Mouse (Mus musculus) liver, embryonic 15.5 days (tissue): Measurements from ENCODE around the gene Tpgs1. TPM values are rescaled to one million over a fixed set of nuclear protein-coding genes. Genes with fewer than 3 reads are reported as not detected.

Experiments used
- ATAC-seq: fragments of 200-750 bp; cut with Nextera tagmentation; 2 replicates; pipeline ENCODE4 v1.8.0; 2017; ENCODE audit warnings: moderate number of reproducible peaks, mild to moderate bottlenecking, moderate library complexity; ENCODE audit not compliant: insufficient read depth
- H3K27ac ChIP-seq: fragments of 300-500 bp; sonication (generic); replicated peaks from 2 replicates; pipeline ENCODE4 v1.5.1; 2015; ENCODE audit warnings: mild to moderate bottlenecking, inconsistent platforms
- H3K27me3 ChIP-seq: fragments of 300-500 bp; sonication (generic); 2 replicates; pipeline ENCODE4 v1.6.1; 2015; ENCODE audit warnings: mild to moderate bottlenecking, inconsistent platforms
- H3K36me3 ChIP-seq: fragments of 300-500 bp; sonication (generic); replicated peaks from 2 replicates; pipeline ENCODE4 v1.6.1; 2015; ENCODE audit warnings: moderate library complexity, mild to moderate bottlenecking, inconsistent platforms
- H3K4me1 ChIP-seq: fragments of 300-500 bp; sonication (generic); replicated peaks from 2 replicates; pipeline ENCODE4 v1.6.1; 2015; ENCODE audit warnings: inconsistent platforms
- H3K4me2 ChIP-seq: fragments of 300-500 bp; sonication (generic); 2 replicates; pipeline ENCODE4 v1.6.1; 2015; ENCODE audit warnings: moderate library complexity, mild to moderate bottlenecking, inconsistent platforms
- H3K4me3 ChIP-seq: fragments of 300-500 bp; sonication (generic); replicated peaks from 2 replicates; pipeline ENCODE4 v1.5.1; 2015; ENCODE audit warnings: mild to moderate bottlenecking, inconsistent platforms
- H3K9ac ChIP-seq: fragments of 300-500 bp; sonication (generic); 2 replicates; pipeline ENCODE4 v1.6.1; 2015; ENCODE audit warnings: moderate library complexity, mild to moderate bottlenecking, inconsistent platforms
- H3K9me3 ChIP-seq: fragments of 300-500 bp; sonication (generic); replicated peaks from 2 replicates; pipeline ENCODE4 v1.6.1; 2016; ENCODE audit warnings: inconsistent platforms
- WGBS: fragments of 180-500 bp; shearing (Covaris S2); methylation state at CpG from one replicate; pipeline ENCODE4 v1.1.7; 2015; ENCODE audit warnings: mixed read lengths; ENCODE audit not compliant: insufficient replicate concordance; 5-methylcytosine and 5-hydroxymethylcytosine counted together
- polyA plus RNA-seq: library from polyadenylated mRNA; unstranded; fragments of >200 nt; fragmentation: Nextera tagmentation; extraction: Ambion mirVana; gene quantifications from 2 replicates; pipeline ENCODE4 v1.2.1, GENCODE M21; 2015

The Tpgs1 gene
- polyA plus RNA-seq, 1 experiment from 2014 or later: 21.4 TPM

DNA sequence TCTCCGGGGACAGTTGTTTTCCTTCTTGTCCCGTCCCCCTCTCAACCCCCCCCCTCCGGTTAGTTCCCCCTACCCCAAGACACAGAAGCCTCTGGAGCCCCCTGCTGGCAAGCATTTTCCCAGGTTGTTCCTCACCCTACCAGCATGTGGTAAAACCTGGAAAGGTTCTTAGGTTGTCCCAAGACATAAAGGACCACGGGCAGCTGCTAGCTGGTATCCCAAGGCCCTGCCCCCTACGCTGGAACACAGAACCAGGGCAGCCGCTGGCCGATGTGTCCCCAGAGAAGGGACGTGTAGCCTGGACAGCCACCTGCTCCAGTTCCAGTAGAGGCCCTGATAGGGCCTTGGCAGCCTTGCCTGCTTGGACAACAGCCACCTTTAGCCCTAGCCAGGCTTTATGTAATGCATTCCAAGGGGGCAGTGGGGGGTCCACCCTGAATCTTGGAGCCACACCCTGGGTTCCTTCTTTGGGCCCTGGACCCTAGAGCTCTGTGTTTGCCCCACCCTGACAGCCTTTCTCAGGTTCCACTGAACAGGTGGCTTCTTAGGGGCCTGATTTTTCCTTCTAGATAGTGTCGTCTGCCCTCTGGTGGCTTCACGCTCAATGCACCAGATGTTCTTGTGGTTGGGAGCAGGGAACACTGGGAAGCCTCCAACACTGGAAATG is 13.9 kb downstream of the Tpgs1 start:
- Histone ChIP-seq H3K4me1 (peaks cover 45% of the 10 kb centered on the region), H3K27ac (peak overlapping the region; percentile 99), H3K9me3 (no peaks in the 10 kb centered on the region), H3K9ac (peak overlapping the region; percentile 84), H3K4me3 (peak overlapping the region; percentile 72), H3K4me2 (peak overlapping the region; percentile 89), H3K36me3 (peaks cover 46% of the 10 kb centered on the region), H3K27me3 (no peaks in the 10 kb centered on the region; the same call in 1 of the 2 replicates)
- ATAC-seq: no peak
- WGBS: under 1% methylated on average over 10 of the region's 10 CpGs

DNA sequence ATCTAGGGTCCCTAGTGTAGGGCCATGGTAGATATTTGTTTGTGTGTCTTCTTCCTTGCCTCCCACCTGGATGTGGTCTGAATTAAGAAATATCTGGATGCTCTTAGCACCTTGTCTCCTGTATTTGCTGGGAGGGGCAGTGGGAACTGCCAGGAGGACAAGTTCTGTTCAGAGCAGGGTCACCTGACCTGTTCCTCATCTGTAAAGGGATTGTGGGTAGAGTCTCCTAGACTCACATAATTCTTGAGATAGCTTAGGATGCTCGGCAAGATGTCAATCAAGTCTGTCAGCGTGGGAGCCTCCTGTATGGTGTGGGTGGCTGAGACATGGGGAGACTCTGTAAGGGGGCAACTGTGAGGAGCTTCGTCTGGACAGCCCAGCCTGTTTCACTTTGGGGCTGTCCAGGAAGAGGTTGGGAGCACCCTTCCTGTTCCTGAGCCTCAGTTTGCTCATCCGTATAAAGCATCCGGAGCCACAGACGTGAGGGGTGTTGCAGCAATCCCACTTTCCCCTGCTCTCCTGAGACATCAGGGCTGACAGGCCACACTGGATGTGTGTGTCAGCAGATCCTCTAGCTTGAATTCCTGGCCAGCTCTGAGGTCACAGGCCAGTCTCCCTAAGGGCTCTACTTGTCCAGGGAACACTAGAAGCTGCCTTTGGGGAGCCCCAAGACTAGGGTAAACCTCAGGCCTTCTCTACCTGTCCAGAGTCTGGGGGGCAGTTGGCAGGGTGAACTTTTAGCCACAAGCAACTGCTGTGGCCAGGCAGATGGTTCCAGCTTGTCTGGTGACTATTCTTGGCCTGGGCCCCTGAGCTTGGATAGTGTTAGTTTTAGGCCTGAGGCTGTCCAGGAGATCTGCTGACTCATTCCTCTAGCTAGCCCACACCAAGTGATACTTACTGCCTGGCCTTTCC is 14.8 kb downstream of the Tpgs1 start:
- ATAC-seq: no peak
- peak overlapping the region; percentile 84 for H3K9ac ChIP-seq
- H3K36me3 ChIP-seq: peaks cover 55% of the 10 kb centered on the region
- 73% methylated on average over 6 of the region's 6 CpGs for WGBS
- peak overlapping the region; percentile 72 for H3K4me3 ChIP-seq
- peak overlapping the region; percentile 89 for H3K4me2 ChIP-seq
- peaks cover 45% of the 10 kb centered on the region for H3K4me1 ChIP-seq
- H3K9me3 ChIP-seq: no peaks in the 10 kb centered on the region
- no peaks in the 10 kb centered on the region; the same call in 1 of the 2 replicates for H3K27me3 ChIP-seq
- H3K27ac ChIP-seq: peak overlapping the region; percentile 99

DNA sequence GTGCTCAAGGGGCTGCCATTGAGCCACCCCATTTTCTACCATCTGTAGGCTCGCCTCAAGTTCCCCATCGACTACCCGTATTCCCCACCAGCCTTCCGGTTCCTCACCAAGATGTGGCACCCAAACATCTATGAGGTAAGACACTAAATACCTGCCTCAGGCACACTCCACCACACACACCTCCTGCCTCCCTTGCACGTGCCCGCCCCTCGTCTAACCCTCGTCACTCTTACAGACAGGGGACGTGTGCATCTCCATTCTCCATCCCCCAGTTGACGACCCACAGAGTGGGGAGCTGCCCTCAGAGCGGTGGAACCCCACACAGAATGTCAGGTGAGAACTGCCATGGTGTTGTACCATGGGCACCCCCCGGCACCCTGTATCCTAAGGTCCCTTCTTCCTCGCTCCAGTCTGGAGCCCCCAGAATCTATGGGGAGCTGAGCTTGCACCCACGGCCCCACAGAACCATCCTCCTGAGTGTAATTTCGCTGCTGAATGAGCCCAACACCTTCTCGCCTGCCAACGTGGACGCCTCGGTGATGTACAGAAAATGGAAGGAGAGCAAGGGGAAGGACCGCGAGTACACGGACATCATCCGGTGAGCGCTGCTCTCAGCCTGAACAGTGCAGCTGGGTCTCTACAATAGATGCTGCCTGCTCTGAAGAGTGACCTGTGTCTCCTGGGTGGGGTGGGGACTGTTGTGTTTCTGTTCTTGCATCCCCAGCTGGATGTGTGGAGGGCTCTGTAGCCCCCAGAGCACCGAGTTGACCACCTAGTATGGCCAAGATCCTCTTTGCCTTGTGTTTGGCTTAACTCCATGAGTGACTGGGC is 15.8 kb downstream of the Tpgs1 start:
- H3K36me3 ChIP-seq: peaks cover 64% of the 10 kb centered on the region
- H3K4me2 ChIP-seq: peak overlapping the region; percentile 89; the same call in 1 of the 2 replicates
- no peaks in the 10 kb centered on the region for H3K9me3 ChIP-seq
- WGBS: 88% methylated on average over 25 of the region's 25 CpGs
- no peak overlapping the region for H3K9ac ChIP-seq
- ATAC-seq: no peak
- 0 out of 2 replicates have a peak overlapping the region, but pooled peaks have one; percentile 99 for H3K27ac ChIP-seq
- peak overlapping the region; percentile 72; the same call in 1 of the 2 replicates for H3K4me3 ChIP-seq
- H3K27me3 ChIP-seq: no peaks in the 10 kb centered on the region
- H3K4me1 ChIP-seq: peaks cover 41% of the 10 kb centered on the region

DNA sequence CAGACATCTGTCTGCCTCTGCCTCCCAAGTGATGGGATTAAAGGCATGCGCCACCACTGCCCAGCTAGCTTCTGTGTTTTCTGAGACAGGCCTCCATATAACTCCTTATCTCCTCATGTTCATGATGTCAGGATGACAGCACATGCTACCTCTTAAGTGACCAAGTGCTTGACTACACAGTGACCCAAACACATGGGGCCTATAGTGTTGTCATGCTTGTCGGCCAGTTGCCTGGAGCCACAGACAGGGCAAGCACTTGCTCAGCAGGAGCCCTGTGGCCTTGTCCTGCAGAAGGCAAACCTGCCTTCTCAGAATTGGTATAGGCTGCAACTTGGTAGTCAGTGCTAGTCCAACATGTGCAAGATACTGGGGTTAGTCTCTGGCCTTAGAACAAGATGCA is 17.1 kb downstream of the Tpgs1 start:
- 83% methylated on average over 2 of the region's 2 CpGs for WGBS
- Histone ChIP-seq H3K27ac (no peak overlapping the region), H3K9ac (no peak overlapping the region), H3K4me1 (peaks cover 29% of the 10 kb centered on the region), H3K9me3 (no peaks in the 10 kb centered on the region), H3K4me2 (no peak overlapping the region), H3K36me3 (peaks cover 64% of the 10 kb centered on the region), H3K4me3 (no peak overlapping the region), H3K27me3 (no peaks in the 10 kb centered on the region)
- ATAC-seq: no peak

DNA sequence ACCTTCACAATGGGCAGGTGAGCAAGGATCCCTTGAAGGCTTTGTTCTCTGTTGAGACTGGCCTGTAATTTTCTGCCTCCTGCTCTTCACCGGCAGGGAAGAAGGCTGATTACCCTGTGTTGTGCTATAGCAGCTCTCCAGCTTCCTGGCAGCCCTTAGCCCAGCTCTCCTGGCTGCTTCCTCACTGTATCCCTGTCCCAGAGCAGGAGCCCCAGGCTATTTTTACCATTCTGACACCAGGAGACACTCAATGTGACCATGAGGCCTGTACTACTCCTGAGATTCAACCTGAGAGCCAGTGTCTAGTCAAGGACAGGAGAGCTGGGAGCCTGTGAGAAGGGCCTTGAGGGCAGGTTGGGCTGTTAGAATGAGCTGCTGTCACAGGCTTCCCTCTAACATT is 17.5 kb downstream of the Tpgs1 start:
- Histone ChIP-seq H3K4me1 (peaks cover 26% of the 10 kb centered on the region), H3K4me2 (no peak overlapping the region), H3K9ac (no peak overlapping the region), H3K36me3 (peaks cover 64% of the 10 kb centered on the region), H3K27ac (no peak overlapping the region), H3K4me3 (no peak overlapping the region), H3K27me3 (no peaks in the 10 kb centered on the region), H3K9me3 (no peaks in the 10 kb centered on the region)
- no peak for ATAC-seq
- 88% methylated on average over 1 of the region's 1 CpGs for WGBS

DNA sequence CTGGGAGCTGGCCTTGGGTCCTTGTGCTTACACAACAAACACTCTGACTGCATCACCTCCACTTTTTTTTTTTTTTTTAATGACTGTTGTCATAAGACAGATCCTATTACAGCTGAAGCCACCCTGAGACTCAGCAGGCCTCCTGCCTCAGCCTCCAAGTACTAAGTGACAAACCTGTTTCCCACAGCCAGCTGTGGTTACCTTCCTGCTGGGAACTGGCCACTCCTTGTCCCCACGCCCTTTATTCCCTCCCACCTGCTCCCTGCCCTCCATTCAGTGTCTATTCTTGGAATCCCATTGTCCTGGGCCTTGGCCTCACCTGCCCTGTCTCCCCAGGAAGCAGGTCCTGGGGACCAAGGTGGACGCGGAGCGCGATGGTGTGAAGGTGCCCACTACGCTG is 18.3 kb downstream of the Tpgs1 start:
- Histone ChIP-seq H3K9ac (no peak overlapping the region), H3K4me1 (peaks cover 26% of the 10 kb centered on the region), H3K4me2 (no peak overlapping the region), H3K9me3 (no peaks in the 10 kb centered on the region), H3K4me3 (no peak overlapping the region), H3K27ac (no peak overlapping the region), H3K27me3 (no peaks in the 10 kb centered on the region), H3K36me3 (peaks cover 64% of the 10 kb centered on the region)
- WGBS: 90% methylated on average over 6 of the region's 6 CpGs
- no peak for ATAC-seq

DNA sequence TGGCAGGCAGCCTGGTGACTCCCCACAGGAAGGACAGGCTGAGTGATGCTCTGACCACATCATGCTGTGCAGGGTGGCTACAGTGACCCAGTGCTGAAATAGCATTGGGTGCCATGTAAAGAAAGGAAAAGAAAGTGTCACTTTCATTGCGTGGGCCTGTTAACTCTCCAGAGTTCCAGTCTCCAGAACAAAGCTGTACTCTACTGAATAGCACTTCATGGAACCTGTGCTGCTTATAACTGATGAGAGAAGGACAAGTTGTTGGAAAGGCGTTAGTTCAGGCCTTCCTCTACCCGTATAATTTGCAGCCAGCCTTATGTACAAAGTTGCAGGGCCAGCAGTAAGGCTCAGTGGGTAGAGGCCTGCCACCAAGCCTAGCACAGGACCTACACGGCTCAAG is 19.6 kb downstream of the Tpgs1 start, which contains the start of gene Gzmm:
Gzmm (plus strand) TSS at position 301 of the 400 bp plus-strand sequence.
- ATAC-seq: no peak
- H3K4me3 ChIP-seq: no peak within 1 kb of the TSS
- 76% methylated on average over 4 of the region's 4 CpGs for WGBS

DNA sequence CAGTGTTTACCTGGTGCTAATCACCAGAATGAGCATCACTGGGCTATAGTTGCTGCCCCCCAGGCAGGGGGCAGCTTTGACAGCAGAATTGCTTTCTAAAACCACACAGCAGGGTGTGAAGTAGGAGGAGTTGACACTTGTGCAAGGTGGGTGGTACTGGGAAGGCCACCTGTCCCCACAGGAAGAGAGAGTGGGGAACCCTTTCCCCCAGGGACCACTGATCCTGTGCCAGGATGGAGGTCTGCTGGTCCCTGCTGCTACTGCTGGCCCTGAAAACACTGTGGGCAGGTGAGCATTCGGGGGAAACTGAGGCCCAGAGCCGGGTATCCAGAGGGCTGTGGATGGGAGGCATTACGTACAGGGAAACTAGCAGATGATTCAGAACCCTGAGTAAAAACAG is 20.0 kb downstream of the Tpgs1 start:
- Histone ChIP-seq H3K4me2 (no peak overlapping the region), H3K4me1 (peaks cover 10% of the 10 kb centered on the region)
- 76% methylated on average over 3 of the region's 3 CpGs for WGBS

More for the DNA sequence above, 19.6 kb downstream of the Tpgs1 start, which contains the start of gene Gzmm:
- no peak within 1 kb of the TSS for H3K9ac ChIP-seq
- H3K27ac ChIP-seq: no peak within 1 kb of the TSS
- no peaks in the 10 kb centered on the region for H3K27me3 ChIP-seq
- H3K9me3 ChIP-seq: no peaks in the 10 kb centered on the region
- H3K4me2 ChIP-seq: no peak within 1 kb of the TSS
- H3K36me3 ChIP-seq: peaks cover 61% of the 10 kb centered on the region
- peaks cover 15% of the 10 kb centered on the region for H3K4me1 ChIP-seq

DNA sequence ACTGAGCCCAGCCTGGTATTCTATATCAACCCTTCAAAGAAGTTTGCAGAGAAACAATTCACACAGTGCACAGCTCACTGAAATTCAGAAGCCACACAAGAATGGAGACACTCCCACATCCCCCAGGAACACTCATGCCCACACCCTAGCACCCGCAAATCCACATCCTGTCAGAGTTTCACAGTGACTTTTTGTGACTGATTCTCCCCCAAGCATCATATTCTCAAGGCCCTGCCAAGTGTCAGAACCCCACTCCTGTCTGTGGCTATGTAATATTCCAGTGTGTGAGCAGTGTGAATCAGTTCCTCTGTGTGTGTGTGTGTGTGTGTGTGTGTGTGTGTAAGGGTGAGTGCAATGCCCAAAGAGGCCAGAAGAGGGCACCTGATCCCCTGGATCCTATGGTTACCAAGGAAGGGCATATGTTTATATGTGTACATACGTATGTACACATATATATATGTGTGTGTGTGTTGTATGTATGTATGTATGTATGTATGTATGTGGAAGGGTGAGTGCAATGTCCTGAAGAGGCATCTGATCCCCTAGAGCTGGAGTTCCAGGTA is 22.9 kb downstream of the Tpgs1 start:
- H3K27ac ChIP-seq: no peak overlapping the region
- ATAC-seq: no peak
- no peaks in the 10 kb centered on the region for H3K27me3 ChIP-seq
- H3K4me3 ChIP-seq: no peak overlapping the region
- peaks cover 28% of the 10 kb centered on the region for H3K36me3 ChIP-seq
- H3K9me3 ChIP-seq: no peaks in the 10 kb centered on the region
- peaks cover 11% of the 10 kb centered on the region; the same call in 1 of the 2 replicates for H3K4me1 ChIP-seq
- no peak overlapping the region for H3K4me2 ChIP-seq
- H3K9ac ChIP-seq: no peak overlapping the region
- 75% methylated on average over 2 of the region's 2 CpGs for WGBS

More for the DNA sequence above, 20.0 kb downstream of the Tpgs1 start:
- ATAC-seq: no peak
- Histone ChIP-seq H3K9me3 (no peaks in the 10 kb centered on the region), H3K36me3 (peaks cover 56% of the 10 kb centered on the region), H3K9ac (no peak overlapping the region), H3K27ac (no peak overlapping the region), H3K27me3 (no peaks in the 10 kb centered on the region), H3K4me3 (no peak overlapping the region)

DNA sequence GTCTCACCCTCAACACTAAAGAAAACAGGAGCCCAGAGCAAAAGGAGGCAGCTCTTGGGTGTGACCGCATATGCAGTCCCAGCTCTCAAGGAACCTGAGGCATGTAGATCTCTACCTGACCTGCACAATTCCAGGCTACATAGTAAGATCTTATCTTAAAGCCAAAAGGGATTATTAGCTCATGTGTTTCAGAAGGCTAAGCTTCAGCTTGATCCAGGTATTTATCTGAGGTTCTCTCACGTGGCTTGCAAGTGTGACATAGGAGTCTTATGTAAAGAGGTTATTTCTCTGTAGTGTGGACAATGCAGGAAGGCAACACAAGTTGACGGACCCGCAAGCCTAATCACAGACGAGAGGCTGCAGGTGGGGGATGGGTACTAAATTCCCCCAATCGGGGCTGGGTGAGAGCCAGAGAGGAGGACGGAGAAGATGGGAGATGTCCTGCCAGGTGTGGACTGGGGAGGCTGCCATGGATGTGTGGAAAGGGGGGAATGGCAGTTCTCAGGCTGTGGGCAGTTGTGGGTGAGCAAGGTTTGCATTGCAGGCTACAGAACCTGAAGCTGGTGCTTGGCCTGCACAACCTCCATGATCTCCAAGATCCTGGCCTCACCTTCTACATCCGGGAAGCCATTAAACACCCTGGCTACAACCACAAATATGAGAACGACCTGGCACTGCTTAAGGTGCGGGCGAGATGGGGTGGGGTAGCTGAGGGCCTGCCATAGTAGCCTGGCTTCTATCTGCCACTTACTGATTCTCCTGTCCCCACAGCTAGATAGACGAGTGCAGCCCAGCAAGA is 24.6 kb downstream of the Tpgs1 start:
- H3K4me2 ChIP-seq: no peak overlapping the region
- H3K4me3 ChIP-seq: no peak overlapping the region
- H3K9ac ChIP-seq: no peak overlapping the region
- H3K4me1 ChIP-seq: peaks cover 11% of the 10 kb centered on the region; the same call in 1 of the 2 replicates
- H3K27me3 ChIP-seq: no peaks in the 10 kb centered on the region
- no peak for ATAC-seq
- H3K36me3 ChIP-seq: peaks cover 10% of the 10 kb centered on the region
- WGBS: 64% methylated on average over 12 of the region's 12 CpGs
- no peaks in the 10 kb centered on the region for H3K9me3 ChIP-seq
- H3K27ac ChIP-seq: no peak overlapping the region
